Mouse (Mus musculus): ENCODE measurements around the gene Klf13. TPM values are rescaled to one million over a fixed set of nuclear protein-coding genes. Genes with fewer than 3 reads are reported as not detected.
A peak's percentile ranks its signal among the peaks of the same experiment; 100 is the strongest.

The Klf13 gene
- polyA plus RNA-seq, 1 experiment from 2014 or later, result 26.9 TPM

- Histone ChIP-seq H3K4me2 (replicated peaks; ENCODE audit: low read depth) (no peak overlapping the region), H3K4me1 (replicated peaks; ENCODE audit: control insufficient read depth, insufficient read depth) (peaks cover 11% of the 10 kb centered on the region), H3K27ac (replicated peaks) (peak overlapping the region; percentile 81), H3K4me3 (ENCODE audit: low read depth, low read length) (no peak overlapping the region), H3K27me3 (ENCODE audit: control insufficient read depth, insufficient read depth, low read length) (no peaks in the 10 kb centered on the region), H3K9ac (ENCODE audit: low read length) (no peak overlapping the region), H3K36me3 (ENCODE audit: control insufficient read depth, insufficient read depth, low read length) (no peaks in the 10 kb centered on the region), H3K9me3 (ENCODE audit: control insufficient read depth, low read length) (no peaks in the 10 kb centered on the region)
- 58% methylated on average over 2 of the region's 2 CpGs for WGBS
- ATAC-seq (ENCODE audit: low FRiP score, low TSS enrichment) (peak; percentile 85), DNase-seq (ENCODE audit: low spot score) (peak; percentile 53)
- TF ChIP-seq CTCF (IDR thresholded peaks at IDR 0.05; ENCODE audit: low read depth) (no peak), EP300 (optimal IDR thresholded peaks at IDR 0.05) (no peak)
These were observed 33.5 kb downstream of the Klf13 start for GRCm38 (mm10) chr7:63905190-63905589.

GRCm38 (mm10) chr7:63903635-63904380, 34.9 kb downstream of the Klf13 start:
- ATAC-seq (ENCODE audit: low FRiP score, low TSS enrichment) (no peak), DNase-seq (ENCODE audit: low spot score) (no peak)
- peaks cover 7% of the 10 kb centered on the region; the same call in 1 of the 2 replicates for H3K4me1 ChIP-seq (replicated peaks; ENCODE audit: control insufficient read depth, insufficient read depth)
- TF ChIP-seq EP300 (optimal IDR thresholded peaks at IDR 0.05), result no peak
- no peak for TF ChIP-seq CTCF (IDR thresholded peaks at IDR 0.05; ENCODE audit: low read depth)
- H3K36me3 ChIP-seq (ENCODE audit: control insufficient read depth, insufficient read depth, low read length), result no peaks in the 10 kb centered on the region
- no peak overlapping the region for H3K4me3 ChIP-seq (ENCODE audit: low read depth, low read length)
- H3K4me2 ChIP-seq (replicated peaks; ENCODE audit: low read depth), result no peak overlapping the region
- H3K9ac ChIP-seq (ENCODE audit: low read length), result 0 out of 2 replicates have a peak overlapping the region, but pooled peaks have one; percentile 23
- H3K9me3 ChIP-seq (ENCODE audit: control insufficient read depth, low read length), result no peaks in the 10 kb centered on the region
- peak overlapping the region; percentile 65 for H3K27ac ChIP-seq (replicated peaks)
- no peaks in the 10 kb centered on the region for H3K27me3 ChIP-seq (ENCODE audit: control insufficient read depth, insufficient read depth, low read length)
- WGBS, result 40% methylated on average over 9 of the region's 9 CpGs

- no peak overlapping the region for H3K4me2 ChIP-seq (replicated peaks; ENCODE audit: low read depth)
- H3K36me3 ChIP-seq (ENCODE audit: control insufficient read depth, insufficient read depth, low read length), result no peaks in the 10 kb centered on the region
- H3K27ac ChIP-seq (replicated peaks), result peak overlapping the region; percentile 49
- H3K4me1 ChIP-seq (replicated peaks; ENCODE audit: control insufficient read depth, insufficient read depth), result peaks cover 10% of the 10 kb centered on the region
- no peaks in the 10 kb centered on the region for H3K9me3 ChIP-seq (ENCODE audit: control insufficient read depth, low read length)
- WGBS, result 55% methylated on average over 3 of the region's 3 CpGs
- ATAC-seq (ENCODE audit: low FRiP score, low TSS enrichment) (no peak), DNase-seq (ENCODE audit: low spot score) (no peak)
- H3K4me3 ChIP-seq (ENCODE audit: low read depth, low read length), result no peak overlapping the region
- no peak for TF ChIP-seq EP300 (optimal IDR thresholded peaks at IDR 0.05)
- TF ChIP-seq CTCF (IDR thresholded peaks at IDR 0.05; ENCODE audit: low read depth), result no peak
- no peaks in the 10 kb centered on the region for H3K27me3 ChIP-seq (ENCODE audit: control insufficient read depth, insufficient read depth, low read length)
- H3K9ac ChIP-seq (ENCODE audit: low read length), result no peak overlapping the region
These were observed 36.0 kb downstream of the Klf13 start for GRCm38 (mm10) chr7:63902604-63903210.

- no peak for DNase-seq (ENCODE audit: low spot score)
- Histone ChIP-seq H3K36me3 (ENCODE audit: control insufficient read depth, insufficient read depth, low read length) (no peaks in the 10 kb centered on the region), H3K4me3 (ENCODE audit: low read depth, low read length) (no peak overlapping the region), H3K4me2 (replicated peaks; ENCODE audit: low read depth) (no peak overlapping the region), H3K4me1 (replicated peaks; ENCODE audit: control insufficient read depth, insufficient read depth) (peaks cover 17% of the 10 kb centered on the region), H3K9me3 (ENCODE audit: control insufficient read depth, low read length) (no peaks in the 10 kb centered on the region), H3K9ac (ENCODE audit: low read length) (no peak overlapping the region), H3K27ac (replicated peaks) (no peak overlapping the region), H3K27me3 (ENCODE audit: control insufficient read depth, insufficient read depth, low read length) (no peaks in the 10 kb centered on the region)
- WGBS, result 76% methylated on average over 3 of the region's 3 CpGs
- TF ChIP-seq CTCF (IDR thresholded peaks at IDR 0.05; ENCODE audit: low read depth), result no peak
- no peak for TF ChIP-seq EP300 (optimal IDR thresholded peaks at IDR 0.05)
- no peak for ATAC-seq (ENCODE audit: low FRiP score, low TSS enrichment)
These were observed 36.8 kb downstream of the Klf13 start for GRCm38 (mm10) chr7:63901942-63902341.

GRCm38 (mm10) chr7:63901346-63901745, 37.4 kb downstream of the Klf13 start:
- Histone ChIP-seq H3K4me2 (replicated peaks; ENCODE audit: low read depth) (no peak overlapping the region), H3K36me3 (ENCODE audit: control insufficient read depth, insufficient read depth, low read length) (no peaks in the 10 kb centered on the region), H3K27ac (replicated peaks) (no peak overlapping the region), H3K4me3 (ENCODE audit: low read depth, low read length) (no peak overlapping the region), H3K9me3 (ENCODE audit: control insufficient read depth, low read length) (no peaks in the 10 kb centered on the region), H3K27me3 (ENCODE audit: control insufficient read depth, insufficient read depth, low read length) (no peaks in the 10 kb centered on the region), H3K9ac (ENCODE audit: low read length) (no peak overlapping the region), H3K4me1 (replicated peaks; ENCODE audit: control insufficient read depth, insufficient read depth) (peaks cover 20% of the 10 kb centered on the region)
- TF ChIP-seq CTCF (IDR thresholded peaks at IDR 0.05; ENCODE audit: low read depth) (no peak), EP300 (optimal IDR thresholded peaks at IDR 0.05) (no peak)
- 69% methylated on average over 11 of the region's 11 CpGs for WGBS
- DNase-seq (ENCODE audit: low spot score) (no peak), ATAC-seq (ENCODE audit: low FRiP score, low TSS enrichment) (no peak)

GRCm38 (mm10) chr7:63900411-63900810, 38.3 kb downstream of the Klf13 start:
- WGBS, result 87% methylated on average over 2 of the region's 2 CpGs
- Histone ChIP-seq H3K27ac (replicated peaks) (no peak overlapping the region), H3K9me3 (ENCODE audit: control insufficient read depth, low read length) (no peaks in the 10 kb centered on the region), H3K9ac (ENCODE audit: low read length) (no peak overlapping the region), H3K27me3 (ENCODE audit: control insufficient read depth, insufficient read depth, low read length) (no peaks in the 10 kb centered on the region), H3K36me3 (ENCODE audit: control insufficient read depth, insufficient read depth, low read length) (no peaks in the 10 kb centered on the region), H3K4me3 (ENCODE audit: low read depth, low read length) (no peak overlapping the region), H3K4me1 (replicated peaks; ENCODE audit: control insufficient read depth, insufficient read depth) (peaks cover 21% of the 10 kb centered on the region), H3K4me2 (replicated peaks; ENCODE audit: low read depth) (no peak overlapping the region)
- DNase-seq (ENCODE audit: low spot score) (no peak), ATAC-seq (ENCODE audit: low FRiP score, low TSS enrichment) (no peak)
- TF ChIP-seq EP300 (optimal IDR thresholded peaks at IDR 0.05) (no peak), CTCF (IDR thresholded peaks at IDR 0.05; ENCODE audit: low read depth) (no peak)
